Mouse (Mus musculus) fat pad, adult 2 months (tissue): ENCODE measurements around the gene Csf3.

Source experiments
- DNase-seq: peaks from one replicate; pipeline ENCODE4 v3.0.0-alpha.2; 2011; ENCODE audit warnings: low read depth, low spot score; ENCODE audit errors: extremely low read depth

Gene Csf3

GRCm38 (mm10) chr11:98747804-98748505 lies 46.9 kb downstream of the Csf3 start:
- DNase-seq, result no peak

GRCm38 (mm10) chr11:98748506-98749416 lies 47.7 kb downstream of the Csf3 start:
- no peak for DNase-seq

DNA sequence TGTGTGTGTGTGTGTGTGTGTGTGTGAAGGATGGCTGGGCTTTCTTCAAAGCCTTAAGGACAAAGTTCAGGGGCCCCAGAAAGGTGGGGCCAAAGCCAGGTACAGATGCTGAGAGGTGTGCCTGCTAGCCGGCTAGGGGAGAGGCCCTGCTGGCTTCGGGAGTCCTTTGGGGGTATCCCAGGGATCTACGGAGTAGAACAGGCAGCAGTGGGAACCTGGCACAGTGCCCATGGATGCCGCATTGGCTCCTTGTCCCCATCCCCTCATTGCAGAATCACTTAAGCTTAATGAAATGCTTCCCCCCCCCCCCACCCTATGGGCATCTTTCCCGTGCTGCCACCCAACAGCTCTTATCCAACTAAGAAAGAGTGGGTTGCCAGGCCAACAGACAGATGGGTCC lies 48.7 kb downstream of the Csf3 start:
- DNase-seq, result no peak

DNA sequence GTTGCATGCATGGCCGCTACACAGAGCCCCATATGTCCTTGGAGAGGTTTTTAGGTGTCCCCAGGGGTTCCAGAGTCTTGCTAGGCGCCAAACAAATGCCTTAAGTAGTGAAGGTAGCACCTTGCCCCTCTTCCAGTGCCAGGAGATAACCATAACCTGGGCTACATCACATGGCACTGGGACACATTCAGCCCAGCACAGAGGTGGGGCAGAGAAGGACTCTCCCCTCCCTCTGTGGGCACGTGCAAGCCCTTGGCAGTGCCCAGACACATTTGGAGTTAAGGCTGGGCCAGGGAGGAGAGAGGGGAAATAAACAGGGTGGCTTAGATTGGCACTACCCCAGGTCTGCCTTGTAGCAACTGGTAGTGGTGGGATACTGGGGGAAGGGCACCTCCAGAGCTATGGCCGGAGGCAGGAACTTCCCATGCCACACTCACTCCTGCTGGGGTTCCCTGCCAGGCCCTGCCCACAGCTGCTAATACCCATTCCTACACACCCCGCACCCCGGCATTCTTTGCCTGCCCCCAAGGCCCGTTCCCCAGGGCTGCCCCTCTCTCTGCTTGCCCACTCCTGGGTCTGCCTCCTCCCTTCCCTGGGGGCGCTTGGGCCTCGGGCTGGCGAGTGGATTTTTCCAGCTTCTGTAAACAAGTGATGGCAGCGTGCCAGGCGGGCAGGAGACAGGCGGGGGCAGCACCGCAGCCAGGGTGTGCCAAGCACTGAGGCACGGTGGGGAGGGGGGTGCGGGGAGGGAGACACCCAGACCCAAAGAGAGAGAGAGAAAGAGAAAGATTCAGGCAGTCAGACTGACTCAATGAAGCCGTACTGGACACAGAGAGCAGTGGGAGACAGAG lies 49.5 kb downstream of the Csf3 start:
- DNase-seq, result peak; percentile 82

DNA sequence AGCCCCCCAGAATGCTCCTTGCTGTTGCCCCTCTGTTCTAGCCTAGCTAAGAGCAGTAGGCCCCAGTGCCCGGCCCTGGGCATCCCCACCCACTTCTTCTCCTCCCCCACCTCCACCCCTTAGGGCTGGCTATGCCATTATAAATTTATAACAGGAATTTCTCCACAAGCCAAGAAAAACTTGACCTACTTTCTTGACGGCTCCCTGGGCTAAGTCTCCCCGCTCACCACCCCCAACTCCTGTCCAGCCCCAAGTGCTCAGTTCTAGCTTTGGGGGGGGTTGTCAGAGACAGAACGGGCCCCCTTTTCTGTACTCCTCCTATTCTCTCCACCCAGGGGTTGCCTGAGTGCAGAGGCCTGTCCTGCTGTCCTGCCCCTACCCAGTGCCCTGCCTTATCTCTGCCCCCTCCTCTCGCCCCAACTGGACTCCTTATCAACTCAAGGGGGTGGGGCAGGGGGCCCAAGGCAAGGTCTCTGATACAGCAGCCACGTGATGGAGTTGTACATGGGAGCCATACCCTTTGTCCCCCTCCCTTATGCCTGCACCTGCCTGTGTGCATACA lies 50.2 kb downstream of the Csf3 start:
- no peak for DNase-seq

GRCm38 (mm10) chr11:98752562-98753140 lies 51.6 kb downstream of the Csf3 start:
- DNase-seq, result no peak
